Mouse (Mus musculus) Patski (cell line): ENCODE results near the gene Mical2. TPM values are rescaled to one million over a fixed set of nuclear protein-coding genes. Genes with fewer than 3 reads are reported as not detected.

Experiments
- ATAC-seq: fragments of 100-300 bp; one replicate; pipeline ENCODE4 v1.8.0; 2021
- CTCF ChIA-PET: fragments of 350-600 bp; sonication (Branson Sonifier 250); formaldehyde crosslinking; loops from one replicate; lab custom pipeline; 2022; ENCODE audit warnings: inconsistent platforms; lab: Charles Lee
- POLR2A ChIA-PET: fragments of 350-600 bp; sonication (Branson Sonifier 250); formaldehyde crosslinking; loops from one replicate; lab custom pipeline; 2022; ENCODE audit warnings: antibody characterized with exemption, inconsistent platforms; lab: Charles Lee
- DNase-seq: peaks from one replicate; pipeline ENCODE4 v3.0.0-alpha.2; 2011; ENCODE audit warnings: low read depth, low spot score
- H3K27me3 ChIP-seq: fragments of 371-371 bp; one replicate; pipeline ENCODE4 v1.5.1; 2021
- CTCF ChIP-seq: fragments of 100-300 bp; IDR thresholded peaks from one replicate; pipeline ENCODE4 v1.5.1; 2021
- in situ Hi-C: fragments of 300-500 bp; cut with MboI; formaldehyde crosslinking; loops from 3 replicates; pipeline ENCODE4 v1.11.1; 2018; ENCODE audit warnings: low pct_unique_long_range_greater_than_20kb, mixed read lengths
- polyA plus RNA-seq: library from polyadenylated mRNA; unstranded; gene quantifications from one replicate; pipeline ENCODE4 v1.2.3, GENCODE M21; 2021

Gene Mical2
- polyA plus RNA-seq, 1 experiment from 2014 or later = 50.7 TPM

DNA sequence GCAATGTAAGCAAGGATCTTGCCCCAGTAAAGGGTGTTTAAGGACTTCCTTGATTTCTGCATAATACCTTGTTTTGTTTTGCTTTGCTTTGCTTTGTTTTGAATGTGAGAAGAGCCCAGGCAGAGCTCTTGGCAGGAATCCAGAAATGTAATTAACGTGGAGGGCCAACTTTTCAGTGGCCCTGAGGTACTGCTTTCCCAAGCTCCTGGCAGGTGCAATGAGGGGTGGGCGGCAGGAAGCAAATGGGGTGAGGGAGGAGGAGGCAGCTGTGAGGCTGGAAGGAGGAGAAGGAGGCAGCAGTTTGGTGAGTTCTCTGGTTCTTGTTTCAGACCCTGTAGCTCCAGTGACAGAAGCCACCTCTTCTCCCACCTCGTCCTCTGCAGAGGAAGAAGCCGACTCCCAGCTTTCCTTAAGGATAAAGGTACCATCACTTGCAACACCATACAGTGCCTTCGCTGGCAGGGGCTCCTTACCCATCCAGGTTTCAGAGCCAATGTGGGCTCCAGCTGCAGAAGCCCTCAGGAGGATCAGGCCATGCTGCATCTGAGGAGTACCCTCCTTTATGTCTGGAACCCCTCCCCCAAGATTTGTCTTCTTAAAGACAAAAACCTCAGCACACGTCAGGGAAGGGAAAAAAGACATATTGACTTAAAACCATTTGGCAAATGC lies 165.4 kb downstream of the Mical2 start:
- ChIA-PET CTCF (interaction anchor here (1.4 to 1.9 kb wide), 2 partner anchors 11 to 13 kb away, joined by 3 to 10 read pairs; no protein-coding TSS in a partner anchor), POLR2A (interaction anchor here (0.6 kb wide), 1 partner anchor 296 kb away, joined by 4 read pairs; no protein-coding TSS in a partner anchor)
- in situ Hi-C loops = loop anchor here (25.0 kb wide), 1 partner anchor 871 kb away; no protein-coding TSS in a partner anchor
- ATAC-seq (no peak), DNase-seq (no peak)
- TF ChIP-seq CTCF = no peak
- H3K27me3 ChIP-seq = no peaks in the 10 kb centered on the region

DNA sequence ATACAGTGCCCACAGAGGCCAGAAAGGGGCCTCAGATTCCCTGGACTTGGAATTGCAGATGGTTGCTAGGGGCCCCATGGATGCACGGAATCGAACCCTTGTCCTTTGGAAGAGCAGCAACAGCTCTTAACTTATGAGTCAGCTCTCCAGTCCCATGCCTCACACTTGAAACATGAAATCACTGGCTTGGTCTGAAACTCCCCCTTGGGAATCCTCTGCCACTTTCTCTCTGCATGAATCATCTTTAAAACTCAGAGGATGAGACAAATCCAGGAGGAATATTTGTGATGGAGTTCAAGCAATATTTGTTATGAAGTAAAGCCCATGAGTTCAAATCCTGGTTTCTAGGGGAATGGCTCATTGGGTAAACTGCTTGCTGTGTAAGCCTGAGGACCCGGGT lies 172.1 kb downstream of the Mical2 start:
- POLR2A ChIA-PET = interaction anchor here (0.7 kb wide), 1 partner anchor 390 kb away, joined by 3 read pairs; no protein-coding TSS in a partner anchor
- in situ Hi-C loops = loop anchor here (25.0 kb wide), 1 partner anchor 865 kb away; no protein-coding TSS in a partner anchor
- CTCF ChIA-PET = interaction anchor here (1.3 to 1.7 kb wide), 3 partner anchors 9 to 30 kb away, joined by 3 read pairs; no protein-coding TSS in a partner anchor
- ATAC-seq (no peak), DNase-seq (no peak)
- TF ChIP-seq CTCF = no peak
- H3K27me3 ChIP-seq = no peaks in the 10 kb centered on the region

DNA sequence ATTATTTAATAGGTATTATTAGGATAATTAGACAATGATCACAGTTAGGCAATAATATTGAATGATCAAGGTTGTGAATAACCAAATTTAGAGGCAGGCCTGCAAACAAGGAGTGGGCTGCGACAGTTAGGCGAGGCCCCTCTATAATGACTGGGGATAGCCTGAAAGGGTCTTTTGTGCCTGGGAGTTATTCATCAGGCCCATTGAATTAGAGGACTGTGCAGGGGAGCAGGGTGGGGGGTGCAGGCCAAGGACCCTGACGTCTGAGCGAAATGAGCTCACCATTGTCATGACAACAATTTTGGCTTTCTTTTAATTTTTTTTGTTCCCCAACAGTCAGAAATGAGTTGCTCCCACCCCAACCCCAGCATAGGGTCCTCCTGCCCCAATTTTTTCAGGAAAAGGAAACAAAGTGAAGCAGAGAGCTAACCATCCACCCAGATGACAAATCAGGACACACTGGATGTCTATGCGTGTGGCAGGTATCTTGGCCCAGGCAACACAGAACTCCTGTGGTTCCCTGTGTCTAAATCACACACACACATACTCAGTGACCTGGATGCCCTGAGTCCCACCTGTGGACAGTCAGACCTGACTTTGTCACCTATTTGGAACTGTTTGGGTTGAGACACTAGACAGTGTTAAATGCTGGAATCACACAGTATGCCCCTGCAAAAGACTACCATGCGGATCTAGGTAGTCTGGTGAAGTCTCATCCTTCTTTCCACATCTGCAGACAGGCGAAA lies 173.9 kb downstream of the Mical2 start:
- POLR2A ChIA-PET = no interaction called here
- ATAC-seq = no peak
- CTCF ChIA-PET = interaction anchor here (1.1 to 1.8 kb wide), 4 partner anchors 11 to 470 kb away, joined by 3 to 10 read pairs (median 3); no protein-coding TSS in a partner anchor
- TF ChIP-seq CTCF = no peak
- no peak for DNase-seq
- no peaks in the 10 kb centered on the region for H3K27me3 ChIP-seq
- in situ Hi-C loops = loop anchor here (5.0 to 25.0 kb wide), 2 partner anchors 468 to 863 kb away; no protein-coding TSS in a partner anchor

DNA sequence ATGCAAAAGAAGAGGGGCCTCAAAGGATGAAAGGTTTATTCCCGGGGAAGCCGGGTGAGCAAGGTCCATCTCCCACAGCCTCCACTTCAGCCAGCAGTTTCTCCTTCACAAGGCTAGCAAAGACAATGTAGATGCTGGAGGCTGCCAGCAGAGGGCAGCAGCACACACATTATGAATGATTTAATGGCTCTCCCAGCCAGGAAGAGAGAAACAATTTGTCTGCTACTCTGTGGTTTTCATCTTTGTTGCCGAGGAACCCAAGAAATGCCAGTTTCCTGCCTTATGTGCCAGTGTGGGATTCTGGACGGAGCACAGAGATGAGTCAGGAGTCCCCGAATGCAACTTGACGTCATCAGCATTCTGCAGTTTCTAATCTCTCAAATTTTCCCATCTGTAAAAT lies 174.5 kb downstream of the Mical2 start:
- no peak for ATAC-seq
- H3K27me3 ChIP-seq = no peaks in the 10 kb centered on the region
- DNase-seq = no peak
- peak; percentile 96 for TF ChIP-seq CTCF
- in situ Hi-C loops = loop anchor here (5.0 kb wide), 1 partner anchor 467 kb away; no protein-coding TSS in a partner anchor
- ChIA-PET CTCF (interaction anchor here (1.8 kb wide), 1 partner anchor 22 kb away, joined by 10 read pairs; no protein-coding TSS in a partner anchor), POLR2A (no interaction called here)

DNA sequence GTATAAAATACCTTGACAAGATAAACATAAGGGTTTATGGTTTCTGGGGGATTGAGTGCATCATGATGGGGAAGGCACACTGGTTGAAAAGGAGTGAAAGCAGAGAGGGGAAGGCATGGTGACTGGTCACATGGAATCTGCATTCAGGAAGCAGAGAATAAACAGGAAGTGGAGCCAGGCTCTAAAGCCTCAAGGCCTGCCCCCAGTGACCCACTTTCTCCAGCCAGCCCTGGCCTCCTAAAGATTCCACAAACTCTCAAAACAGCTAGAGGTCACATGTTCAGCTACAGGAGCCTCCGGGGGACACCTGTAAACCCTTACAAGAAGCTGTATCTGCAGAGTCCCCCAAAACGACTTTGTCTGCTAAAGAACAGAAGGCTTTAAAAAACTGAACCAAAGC lies 179.4 kb downstream of the Mical2 start:
- DNase-seq = no peak
- ChIA-PET POLR2A (no interaction called here), CTCF (no interaction called here)
- TF ChIP-seq CTCF = no peak
- in situ Hi-C loops = loop anchor here (5.0 kb wide), 2 partner anchors 62 to 277 kb away; no protein-coding TSS in a partner anchor
- H3K27me3 ChIP-seq = no peaks in the 10 kb centered on the region
- no peak for ATAC-seq

DNA sequence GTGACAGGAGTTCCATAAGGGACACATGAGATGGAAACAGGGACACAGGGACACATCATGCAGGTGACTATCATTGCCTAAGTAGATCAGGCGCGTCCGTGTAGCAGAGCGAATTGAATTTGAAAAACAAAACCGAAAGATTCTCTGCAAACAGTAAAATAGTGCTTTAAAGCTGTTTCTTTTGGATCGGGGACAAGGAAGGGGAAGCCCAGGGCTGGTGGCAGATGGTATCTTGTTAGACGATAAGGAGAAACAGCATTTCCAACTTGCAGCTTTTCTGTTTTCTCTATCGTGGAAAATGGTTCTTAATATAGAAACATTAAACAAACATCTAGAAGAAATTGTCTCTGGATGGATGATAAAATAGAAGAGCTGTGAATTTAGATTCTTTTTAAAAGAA lies 179.9 kb downstream of the Mical2 start:
- ATAC-seq = no peak
- TF ChIP-seq CTCF = no peak
- in situ Hi-C loops = loop anchor here (5.0 kb wide), 2 partner anchors 62 to 277 kb away; no protein-coding TSS in a partner anchor
- no peak for DNase-seq
- POLR2A ChIA-PET = interaction anchor here (0.6 kb wide), 1 partner anchor 240 kb away, joined by 4 read pairs; no protein-coding TSS in a partner anchor
- CTCF ChIA-PET = no interaction called here
- no peaks in the 10 kb centered on the region for H3K27me3 ChIP-seq

DNA sequence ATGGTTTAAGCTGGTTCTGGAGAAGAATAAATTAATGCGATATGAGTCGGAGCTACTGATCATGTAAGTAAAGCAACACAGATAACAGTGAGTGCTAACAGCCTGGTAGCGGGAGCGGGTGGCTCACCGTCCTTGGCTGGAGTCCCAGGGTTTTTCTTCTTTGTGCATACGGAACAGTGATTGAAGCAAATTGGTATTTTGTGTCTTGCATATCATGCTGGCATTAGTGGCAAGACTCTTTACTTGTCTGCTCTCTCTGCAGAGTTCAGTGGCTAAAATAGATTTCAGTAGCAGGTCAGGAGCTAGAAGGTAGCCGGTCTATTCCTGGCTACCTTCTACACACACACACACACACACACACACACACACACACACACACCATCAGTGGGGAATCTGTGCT lies 181.9 kb downstream of the Mical2 start:
- TF ChIP-seq CTCF = no peak
- no peaks in the 10 kb centered on the region for H3K27me3 ChIP-seq
- ChIA-PET CTCF (interaction anchor here (0.8 kb wide), 1 partner anchor 120 kb away, joined by 3 read pairs; no protein-coding TSS in a partner anchor), POLR2A (interaction anchor here (0.6 to 1.4 kb wide), 3 partner anchors 20 to 272 kb away, joined by 3 to 4 read pairs (median 3); partner anchors contain the start of gene Parva)
- in situ Hi-C loops = loop anchor here (5.0 kb wide), 2 partner anchors 60 to 275 kb away; no protein-coding TSS in a partner anchor
- DNase-seq (peak; percentile 47), ATAC-seq (no peak)

DNA sequence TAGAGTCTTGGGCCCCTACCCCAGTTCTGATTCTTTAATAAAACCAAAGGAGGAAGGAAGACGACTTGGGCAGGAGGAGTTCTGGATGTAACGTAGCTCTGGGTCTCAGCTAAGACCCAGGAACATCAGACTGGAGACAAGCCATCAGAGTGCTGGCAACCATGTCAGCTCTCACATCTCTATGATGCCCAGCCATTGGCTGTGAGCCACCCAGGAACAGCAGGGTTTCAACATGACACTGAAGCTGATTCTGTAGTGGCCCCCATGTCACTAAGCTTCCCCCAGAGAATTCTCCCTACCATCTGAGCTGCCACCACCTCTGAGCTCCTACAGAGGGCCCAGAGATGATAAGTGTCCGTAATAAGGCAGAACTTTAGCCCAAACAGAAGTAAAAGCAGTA lies 184.3 kb downstream of the Mical2 start:
- H3K27me3 ChIP-seq = no peaks in the 10 kb centered on the region
- CTCF ChIA-PET = no interaction called here
- no peak for TF ChIP-seq CTCF
- ATAC-seq = no peak
- in situ Hi-C loops = loop anchor here (5.0 kb wide), 2 partner anchors 57 to 272 kb away; no protein-coding TSS in a partner anchor
- no peak for DNase-seq
- POLR2A ChIA-PET = no interaction called here

DNA sequence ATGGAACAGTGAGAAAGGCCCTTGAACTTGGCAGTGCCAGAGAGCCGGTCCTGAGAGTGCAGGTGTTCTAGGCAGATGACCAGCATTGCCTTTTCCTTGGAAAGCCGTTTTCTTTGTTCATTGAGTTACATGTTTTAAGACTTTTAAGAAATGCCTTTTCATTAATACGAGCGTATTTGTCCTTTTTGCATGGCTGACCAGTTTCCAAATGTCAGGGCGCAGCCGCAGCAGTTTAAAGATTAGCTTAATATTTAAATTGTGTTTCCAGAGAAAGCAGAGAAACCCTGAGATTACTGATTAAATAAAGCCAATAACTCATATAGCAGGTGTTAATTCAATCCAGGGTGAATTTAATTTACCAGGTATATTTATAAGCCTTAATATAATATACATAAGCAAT lies 187.6 kb downstream of the Mical2 start:
- in situ Hi-C loops = no loop called here
- TF ChIP-seq CTCF = no peak
- DNase-seq (no peak), ATAC-seq (no peak)
- CTCF ChIA-PET = interaction anchor here (1.4 kb wide), 1 partner anchor 9 kb away, joined by 3 read pairs; no protein-coding TSS in a partner anchor
- H3K27me3 ChIP-seq = no peaks in the 10 kb centered on the region
- POLR2A ChIA-PET = interaction anchor here (0.6 kb wide), 1 partner anchor 24 kb away, joined by 4 read pairs; no protein-coding TSS in a partner anchor

DNA sequence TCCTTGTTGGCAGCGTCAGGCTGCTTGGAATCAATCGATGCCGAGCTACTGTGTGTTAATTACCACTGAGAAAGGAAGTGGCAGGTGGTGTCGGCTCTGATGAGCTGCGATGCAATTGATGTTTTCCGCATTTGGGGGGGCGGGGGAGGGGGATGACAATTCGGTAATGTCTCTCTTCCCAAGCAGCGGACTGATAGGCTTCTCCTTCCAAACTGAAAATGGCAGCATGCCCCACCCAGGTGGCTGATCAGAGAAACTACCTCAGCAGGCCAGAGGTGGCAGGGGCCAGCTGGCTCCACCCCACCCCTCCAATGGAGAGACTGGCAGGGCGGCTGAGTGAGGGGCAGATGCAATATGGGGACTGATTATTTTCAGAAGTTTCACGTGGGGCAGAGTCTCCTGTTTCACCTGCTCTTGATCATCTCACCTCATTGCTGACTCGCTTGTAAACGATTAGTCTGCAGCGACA lies 190.4 kb downstream of the Mical2 start:
- in situ Hi-C loops = no loop called here
- ATAC-seq (no peak), DNase-seq (no peak)
- ChIA-PET CTCF (no interaction called here), POLR2A (interaction anchor here (0.7 kb wide), 1 partner anchor 19 kb away, joined by 6 read pairs; no protein-coding TSS in a partner anchor)
- TF ChIP-seq CTCF = no peak
- no peaks in the 10 kb centered on the region for H3K27me3 ChIP-seq
